Mouse (Mus musculus) hindbrain, embryonic 14.5 days (tissue): ENCODE measurements at regions not wholly inside any gene's neighbourhood (a gene's known extent, or its start where the extent isn't known, plus 50 kb on each side); places are given as distances from the start of the nearest gene placed in this dataset.

Experiments used
- ATAC-seq: fragments of 200-750 bp; cut with Nextera tagmentation; 2 replicates; pipeline ENCODE4 v1.8.0; 2017; ENCODE audit warnings: moderate number of reproducible peaks, mild to moderate bottlenecking, moderate TSS enrichment, moderate library complexity; ENCODE audit not compliant: low FRiP score
- DNase-seq: peaks from one replicate; pipeline ENCODE4 v3.0.0-alpha.2; 2015; ENCODE audit warnings: low spot score
- H3K27ac ChIP-seq: fragments of 300-500 bp; sonication (generic); 2 replicates; pipeline ENCODE4 v1.5.1; 2014; ENCODE audit warnings: mild to moderate bottlenecking, moderate library complexity
- H3K27me3 ChIP-seq: fragments of 300-500 bp; sonication (generic); 2 replicates; pipeline ENCODE4 v1.6.1; 2014; ENCODE audit warnings: mild to moderate bottlenecking, low read length, mixed read lengths; ENCODE audit not compliant: control insufficient read depth, insufficient read depth
- H3K36me3 ChIP-seq: fragments of 300-500 bp; sonication (generic); replicated peaks from 2 replicates; pipeline ENCODE4 v1.6.1; 2014; ENCODE audit not compliant: control insufficient read depth, insufficient read depth
- H3K4me1 ChIP-seq: fragments of 300-500 bp; sonication (generic); replicated peaks from 2 replicates; pipeline ENCODE4 v1.6.1; 2014; ENCODE audit warnings: antibody characterized with exemption, low read length, mixed read lengths; ENCODE audit not compliant: control insufficient read depth, insufficient read depth
- H3K4me2 ChIP-seq: fragments of 300-500 bp; sonication (generic); replicated peaks from 2 replicates; pipeline ENCODE4 v1.6.1; 2014; ENCODE audit warnings: mild to moderate bottlenecking, moderate library complexity
- H3K4me3 ChIP-seq: fragments of 300-500 bp; sonication (generic); replicated peaks from 2 replicates; pipeline ENCODE4 v1.5.1; 2014; ENCODE audit warnings: mild to moderate bottlenecking, low read length
- H3K9ac ChIP-seq: fragments of 300-500 bp; sonication (generic); 2 replicates; pipeline ENCODE4 v1.6.1; 2014
- H3K9me3 ChIP-seq: fragments of 300-500 bp; sonication (generic); 2 replicates; pipeline ENCODE4 v1.6.1; 2016; ENCODE audit warnings: low read length; ENCODE audit not compliant: control insufficient read depth
- WGBS: fragments of 180-500 bp; shearing (Covaris S2); extraction: QIAGEN DNeasy Blood & Tissue Kit; methylation state at CpG from one replicate; pipeline ENCODE4 v1.1.7; 2014; 5-methylcytosine and 5-hydroxymethylcytosine counted together

GRCm38 (mm10) chr9:34203624-34204365 lies 281.9 kb upstream of the Kirrel3 start:
- no peaks in the 10 kb centered on the region for H3K27me3 ChIP-seq
- H3K27ac ChIP-seq: peak overlapping the region; percentile 10
- H3K4me2 ChIP-seq: no peak overlapping the region
- no peaks in the 10 kb centered on the region for H3K9me3 ChIP-seq
- peak; percentile 42 for DNase-seq
- H3K36me3 ChIP-seq: no peaks in the 10 kb centered on the region
- no peak overlapping the region for H3K4me3 ChIP-seq
- H3K4me1 ChIP-seq: peaks cover 20% of the 10 kb centered on the region
- ATAC-seq: no peak
- 10% methylated on average over 7 of the region's 7 CpGs for WGBS
- no peak overlapping the region for H3K9ac ChIP-seq

DNA sequence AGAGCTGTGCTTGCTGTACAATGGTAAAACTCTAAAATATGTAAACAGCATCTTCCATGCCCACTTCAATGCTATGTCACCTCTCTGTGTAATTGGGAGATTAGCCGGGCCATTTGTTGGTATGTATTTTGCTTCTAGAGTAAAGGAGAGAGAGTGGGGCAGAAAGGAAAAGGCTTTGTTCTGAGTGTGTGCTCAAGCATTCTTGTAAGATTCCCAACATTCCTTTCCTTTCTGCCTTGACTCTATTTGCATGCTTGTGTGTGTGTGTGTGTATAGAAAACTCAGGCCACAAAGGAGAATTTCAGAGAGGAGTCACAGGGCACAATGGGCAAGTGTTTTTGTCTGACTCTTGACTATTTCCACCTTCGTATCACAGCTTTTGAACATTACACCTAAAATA lies 281.2 kb upstream of the Kirrel3 start:
- no peak for ATAC-seq
- no peak overlapping the region; the same call in 1 of the 2 replicates for H3K27ac ChIP-seq
- no peak overlapping the region for H3K4me2 ChIP-seq
- H3K4me1 ChIP-seq: peaks cover 20% of the 10 kb centered on the region
- no peaks in the 10 kb centered on the region for H3K9me3 ChIP-seq
- no peak overlapping the region for H3K9ac ChIP-seq
- 20% methylated on average over 2 of the region's 2 CpGs for WGBS
- DNase-seq: no peak
- H3K4me3 ChIP-seq: no peak overlapping the region
- H3K36me3 ChIP-seq: no peaks in the 10 kb centered on the region
- H3K27me3 ChIP-seq: no peaks in the 10 kb centered on the region

- no peaks in the 10 kb centered on the region for H3K4me1 ChIP-seq
- H3K27ac ChIP-seq: no peak overlapping the region
- DNase-seq: no peak
- H3K4me2 ChIP-seq: no peak overlapping the region
- no peaks in the 10 kb centered on the region for H3K9me3 ChIP-seq
- H3K36me3 ChIP-seq: no peaks in the 10 kb centered on the region
- no peak overlapping the region for H3K4me3 ChIP-seq
- H3K9ac ChIP-seq: no peak overlapping the region
- H3K27me3 ChIP-seq: no peaks in the 10 kb centered on the region
- WGBS: 56% methylated on average over 2 of the region's 2 CpGs
- no peak for ATAC-seq
Measured at GRCm38 (mm10) chr9:34231561-34231960, 254.1 kb upstream of the Kirrel3 start.

GRCm38 (mm10) chr9:34234734-34235133 lies 251.0 kb upstream of the Kirrel3 start:
- H3K9me3 ChIP-seq: no peaks in the 10 kb centered on the region
- H3K4me1 ChIP-seq: no peaks in the 10 kb centered on the region
- no peak overlapping the region for H3K4me3 ChIP-seq
- no peak for ATAC-seq
- no peak for DNase-seq
- H3K27ac ChIP-seq: no peak overlapping the region
- no peak overlapping the region for H3K4me2 ChIP-seq
- H3K9ac ChIP-seq: no peak overlapping the region
- H3K36me3 ChIP-seq: no peaks in the 10 kb centered on the region
- H3K27me3 ChIP-seq: no peaks in the 10 kb centered on the region

- no peak overlapping the region for H3K4me3 ChIP-seq
- no peak overlapping the region for H3K9ac ChIP-seq
- no peak for ATAC-seq
- no peak for DNase-seq
- WGBS: 88% methylated on average over 2 of the region's 2 CpGs
- no peaks in the 10 kb centered on the region for H3K36me3 ChIP-seq
- no peaks in the 10 kb centered on the region for H3K27me3 ChIP-seq
- no peak overlapping the region for H3K4me2 ChIP-seq
- no peak overlapping the region for H3K27ac ChIP-seq
- H3K9me3 ChIP-seq: no peaks in the 10 kb centered on the region
- no peaks in the 10 kb centered on the region for H3K4me1 ChIP-seq
Measured at GRCm38 (mm10) chr9:34239531-34239930, 246.2 kb upstream of the Kirrel3 start.

DNA sequence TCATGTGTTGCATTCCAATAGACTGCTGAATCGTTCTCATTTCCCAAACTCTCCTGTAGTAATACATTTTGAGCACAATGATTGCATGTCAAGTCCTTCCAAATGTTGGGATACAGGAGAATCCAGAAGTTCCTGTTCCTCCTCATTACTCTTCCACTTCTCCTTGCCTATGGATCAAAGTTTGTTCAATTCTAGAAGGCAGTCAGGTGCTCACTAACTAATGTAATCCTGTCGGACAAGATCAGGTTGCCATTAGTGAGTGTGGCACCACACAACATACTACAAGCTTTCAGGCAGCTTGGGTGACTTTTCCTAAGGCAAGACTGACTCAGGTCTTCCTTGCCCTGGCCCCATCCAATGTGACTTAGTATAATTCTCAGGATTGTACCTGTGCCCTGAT lies 242.0 kb upstream of the Kirrel3 start:
- Histone ChIP-seq H3K27me3 (no peaks in the 10 kb centered on the region), H3K9me3 (no peaks in the 10 kb centered on the region), H3K4me1 (no peaks in the 10 kb centered on the region), H3K4me2 (no peak overlapping the region), H3K4me3 (no peak overlapping the region), H3K9ac (no peak overlapping the region), H3K27ac (no peak overlapping the region), H3K36me3 (no peaks in the 10 kb centered on the region)
- ATAC-seq (no peak), DNase-seq (no peak)
- 87% methylated on average over 2 of the region's 2 CpGs for WGBS

GRCm38 (mm10) chr9:34244576-34244975 lies 241.1 kb upstream of the Kirrel3 start:
- Histone ChIP-seq H3K4me2 (no peak overlapping the region), H3K9ac (no peak overlapping the region), H3K36me3 (no peaks in the 10 kb centered on the region), H3K27me3 (no peaks in the 10 kb centered on the region), H3K27ac (no peak overlapping the region), H3K4me3 (no peak overlapping the region), H3K9me3 (no peaks in the 10 kb centered on the region), H3K4me1 (no peaks in the 10 kb centered on the region)
- WGBS: 70% methylated on average over 5 of the region's 5 CpGs
- ATAC-seq: no peak
- DNase-seq: no peak

DNA sequence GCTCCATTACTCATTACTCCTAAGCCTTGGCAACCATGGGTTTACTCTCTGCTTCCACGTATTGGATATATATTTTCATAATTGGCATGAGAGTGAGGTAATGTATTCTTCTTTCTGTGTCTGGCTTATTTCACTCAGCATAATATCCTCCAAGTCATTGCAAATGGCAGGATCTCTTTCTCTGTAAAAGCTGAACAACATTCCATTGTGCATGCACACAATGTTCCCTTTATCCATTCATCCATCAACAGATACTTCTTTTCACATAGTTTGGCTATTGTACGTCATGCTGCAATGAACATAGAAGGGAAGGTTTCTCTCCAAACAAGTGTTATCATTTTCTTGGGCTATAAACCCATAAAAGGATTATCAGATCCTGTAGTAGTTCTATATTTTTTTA lies 232.9 kb upstream of the Kirrel3 start:
- Histone ChIP-seq H3K4me2 (no peak overlapping the region), H3K27ac (no peak overlapping the region), H3K4me1 (no peaks in the 10 kb centered on the region), H3K9me3 (no peaks in the 10 kb centered on the region), H3K4me3 (no peak overlapping the region), H3K9ac (no peak overlapping the region), H3K36me3 (no peaks in the 10 kb centered on the region), H3K27me3 (no peaks in the 10 kb centered on the region)
- 44% methylated on average over 2 of the region's 2 CpGs for WGBS
- no peak for ATAC-seq
- DNase-seq: no peak

- Histone ChIP-seq H3K4me3 (no peak overlapping the region), H3K27ac (no peak overlapping the region), H3K4me1 (no peaks in the 10 kb centered on the region), H3K9me3 (no peaks in the 10 kb centered on the region), H3K4me2 (no peak overlapping the region), H3K27me3 (no peaks in the 10 kb centered on the region), H3K9ac (no peak overlapping the region), H3K36me3 (no peaks in the 10 kb centered on the region)
- 61% methylated on average over 2 of the region's 2 CpGs for WGBS
- DNase-seq (no peak), ATAC-seq (no peak)
Measured at GRCm38 (mm10) chr9:34258492-34258891, 227.2 kb upstream of the Kirrel3 start.

GRCm38 (mm10) chr9:34278068-34278467 lies 207.6 kb upstream of the Kirrel3 start:
- no peak overlapping the region for H3K27ac ChIP-seq
- no peaks in the 10 kb centered on the region for H3K27me3 ChIP-seq
- no peaks in the 10 kb centered on the region for H3K9me3 ChIP-seq
- WGBS: 53% methylated on average over 5 of the region's 5 CpGs
- no peak overlapping the region for H3K4me3 ChIP-seq
- H3K9ac ChIP-seq: no peak overlapping the region
- no peaks in the 10 kb centered on the region for H3K36me3 ChIP-seq
- 0 out of 2 replicates have a peak, but pooled peaks cover 7% of the 10 kb centered on the region for H3K4me1 ChIP-seq
- DNase-seq (no peak), ATAC-seq (no peak)
- H3K4me2 ChIP-seq: no peak overlapping the region
